Mouse (Mus musculus): ENCODE results near the gene Gnpda2. TPM values are rescaled to one million over a fixed set of nuclear protein-coding genes. Genes with fewer than 3 reads are reported as not detected.

Gnpda2 gene
- polyA plus RNA-seq (2016; fragmentation: Nextera tagmentation; extraction: Ambion mirVana): 25.2 and 25.4 TPM in 2 replicates

GRCm38 (mm10) chr5:69591640-69592461 lies at the start of gene Gnpda2:
Gene Gnpda2, minus strand, starts transcription at chr5:69592340.
- peaks cover 9% of the 10 kb centered on the region for H3K4me1 ChIP-seq (replicated peaks)
- peak within 1 kb of the TSS; percentile 80 for H3K4me3 ChIP-seq
- WGBS: 4% methylated on average over 42 of the region's 42 CpGs
- DNase-seq (ENCODE audit: low spot score): peak; percentile 90
- peak within 1 kb of the TSS; percentile 94 for H3K27ac ChIP-seq
- H3K36me3 ChIP-seq: peaks cover 14% of the 10 kb centered on the region; the same call in 1 of the 2 replicates
- H3K9me3 ChIP-seq: no peaks in the 10 kb centered on the region
- no peaks in the 10 kb centered on the region for H3K27me3 ChIP-seq (ENCODE audit: insufficient read depth, poor library complexity, severe bottlenecking)

- no peaks in the 10 kb centered on the region for H3K4me1 ChIP-seq (replicated peaks)
- 79% methylated on average over 4 of the region's 4 CpGs for WGBS
- no peaks in the 10 kb centered on the region for H3K27me3 ChIP-seq (ENCODE audit: insufficient read depth, poor library complexity, severe bottlenecking)
- H3K9me3 ChIP-seq: no peaks in the 10 kb centered on the region
- H3K27ac ChIP-seq: no peak overlapping the region
- no peak for DNase-seq (ENCODE audit: low spot score)
- no peak overlapping the region for H3K4me3 ChIP-seq
- H3K36me3 ChIP-seq: no peaks in the 10 kb centered on the region
Observed at GRCm38 (mm10) chr5:69634766-69635165, 42.6 kb upstream of the Gnpda2 start.

GRCm38 (mm10) chr5:69620899-69621298 lies 28.8 kb upstream of the Gnpda2 start:
- DNase-seq (ENCODE audit: low spot score): no peak
- no peaks in the 10 kb centered on the region for H3K27me3 ChIP-seq (ENCODE audit: insufficient read depth, poor library complexity, severe bottlenecking)
- no peaks in the 10 kb centered on the region for H3K4me1 ChIP-seq (replicated peaks)
- H3K4me3 ChIP-seq: no peak overlapping the region
- no peaks in the 10 kb centered on the region for H3K9me3 ChIP-seq
- H3K36me3 ChIP-seq: no peaks in the 10 kb centered on the region
- WGBS: 87% methylated on average over 1 of the region's 1 CpGs
- no peak overlapping the region for H3K27ac ChIP-seq

GRCm38 (mm10) chr5:69613209-69613796 lies 21.2 kb upstream of the Gnpda2 start:
- Histone ChIP-seq H3K9me3 (no peaks in the 10 kb centered on the region), H3K36me3 (no peaks in the 10 kb centered on the region), H3K27ac (no peak overlapping the region), H3K4me3 (no peak overlapping the region), H3K4me1 (replicated peaks) (no peaks in the 10 kb centered on the region), H3K27me3 (ENCODE audit: insufficient read depth, poor library complexity, severe bottlenecking) (no peaks in the 10 kb centered on the region)
- no peak for DNase-seq (ENCODE audit: low spot score)
- 33% methylated on average over 4 of the region's 4 CpGs for WGBS

GRCm38 (mm10) chr5:69601027-69601426 lies 8.9 kb upstream of the Gnpda2 start:
- no peak for DNase-seq (ENCODE audit: low spot score)

GRCm38 (mm10) chr5:69557404-69557935 lies 34.7 kb downstream of the Gnpda2 start:
- Histone ChIP-seq H3K27me3 (ENCODE audit: insufficient read depth, poor library complexity, severe bottlenecking) (no peaks in the 10 kb centered on the region), H3K9me3 (no peaks in the 10 kb centered on the region), H3K36me3 (peaks cover 32% of the 10 kb centered on the region), H3K27ac (peak overlapping the region; percentile 99), H3K4me3 (peak overlapping the region; percentile 88), H3K4me1 (replicated peaks) (peaks cover 8% of the 10 kb centered on the region)
- DNase-seq (ENCODE audit: low spot score): peak; percentile 34
- 12% methylated on average over 16 of the region's 16 CpGs for WGBS

More at GRCm38 (mm10) chr5:69601027-69601426, 8.9 kb upstream of the Gnpda2 start:
- Histone ChIP-seq H3K4me3 (no peak overlapping the region), H3K27ac (no peak overlapping the region), H3K36me3 (no peaks in the 10 kb centered on the region), H3K27me3 (ENCODE audit: insufficient read depth, poor library complexity, severe bottlenecking) (no peaks in the 10 kb centered on the region), H3K9me3 (no peaks in the 10 kb centered on the region), H3K4me1 (replicated peaks) (no peaks in the 10 kb centered on the region)

- WGBS: 1% methylated on average over 72 of the region's 72 CpGs
Observed at GRCm38 (mm10) chr5:69556628-69557403, 35.3 kb downstream of the Gnpda2 start, which contains the start of gene Guf1. Gene Guf1, plus strand, starts transcription at chr5:69556923.

GRCm38 (mm10) chr5:69542489-69542888 lies 49.7 kb downstream of the Gnpda2 start, which contains the start of gene Yipf7:
Gene Yipf7, minus strand, starts transcription at chr5:69542648.
- no peak for DNase-seq (ENCODE audit: low spot score)
- no peak within 1 kb of the TSS for H3K27ac ChIP-seq
- H3K9me3 ChIP-seq: no peaks in the 10 kb centered on the region
- no peak within 1 kb of the TSS for H3K4me3 ChIP-seq
- WGBS: 80% methylated on average over 4 of the region's 4 CpGs
- H3K36me3 ChIP-seq: no peaks in the 10 kb centered on the region
- no peaks in the 10 kb centered on the region for H3K27me3 ChIP-seq (ENCODE audit: insufficient read depth, poor library complexity, severe bottlenecking)
- H3K4me1 ChIP-seq (replicated peaks): no peaks in the 10 kb centered on the region

More at GRCm38 (mm10) chr5:69556628-69557403, 35.3 kb downstream of the Gnpda2 start, which contains the start of gene Guf1:
- peak within 1 kb of the TSS; percentile 88 for H3K4me3 ChIP-seq
- no peaks in the 10 kb centered on the region for H3K27me3 ChIP-seq (ENCODE audit: insufficient read depth, poor library complexity, severe bottlenecking)
- H3K9me3 ChIP-seq: no peaks in the 10 kb centered on the region
- peaks cover 28% of the 10 kb centered on the region for H3K36me3 ChIP-seq
- peaks cover 8% of the 10 kb centered on the region for H3K4me1 ChIP-seq (replicated peaks)
- H3K27ac ChIP-seq: peak within 1 kb of the TSS; percentile 99
- DNase-seq (ENCODE audit: low spot score): peak; percentile 96

- 76% methylated on average over 1 of the region's 1 CpGs for WGBS
- no peak overlapping the region for H3K4me3 ChIP-seq
- no peaks in the 10 kb centered on the region for H3K9me3 ChIP-seq
- H3K27me3 ChIP-seq (ENCODE audit: insufficient read depth, poor library complexity, severe bottlenecking): no peaks in the 10 kb centered on the region
- DNase-seq (ENCODE audit: low spot score): no peak
- no peaks in the 10 kb centered on the region for H3K4me1 ChIP-seq (replicated peaks)
- no peaks in the 10 kb centered on the region for H3K36me3 ChIP-seq
- H3K27ac ChIP-seq: no peak overlapping the region
Observed at GRCm38 (mm10) chr5:69541680-69542079, 50.5 kb downstream of the Gnpda2 start.

- Histone ChIP-seq H3K9me3 (no peaks in the 10 kb centered on the region), H3K4me1 (replicated peaks) (no peaks in the 10 kb centered on the region), H3K27ac (no peak overlapping the region), H3K36me3 (no peaks in the 10 kb centered on the region), H3K4me3 (no peak overlapping the region), H3K27me3 (ENCODE audit: insufficient read depth, poor library complexity, severe bottlenecking) (no peaks in the 10 kb centered on the region)
- no peak for DNase-seq (ENCODE audit: low spot score)
Observed at GRCm38 (mm10) chr5:69523944-69524343, 68.2 kb downstream of the Gnpda2 start.
